Mouse (Mus musculus) CH12F3 (cell line): ENCODE data around the gene Acss1.

Experiments used
- in situ Hi-C: fragments of 300-500 bp; cut with MboI; formaldehyde crosslinking; loops from 2 replicates; pipeline ENCODE4 v1.14.3; 2020; ENCODE audit warnings: low sequenced_read_pairs

Gene Acss1

DNA sequence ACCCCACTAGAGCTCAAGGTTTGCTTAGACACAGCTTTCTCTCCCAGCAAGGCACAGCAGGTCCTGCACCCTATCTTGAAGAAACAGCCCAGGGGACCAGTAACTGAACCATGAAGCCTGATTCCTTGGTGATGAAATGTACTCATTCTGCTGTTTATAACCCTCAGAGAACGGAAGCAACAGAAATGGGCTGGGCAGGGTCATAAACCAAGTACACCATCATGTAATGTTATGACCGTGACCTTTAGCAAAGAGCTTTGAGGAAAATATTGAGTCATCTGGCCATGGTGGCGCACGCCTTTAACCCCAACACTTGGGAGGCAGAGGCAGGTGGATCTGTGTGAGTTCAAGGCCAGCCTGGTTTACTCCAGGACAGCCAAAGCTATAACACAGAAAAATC, 23.1 kb downstream of the Acss1 start:
- in situ Hi-C loops = no loop called here

DNA sequence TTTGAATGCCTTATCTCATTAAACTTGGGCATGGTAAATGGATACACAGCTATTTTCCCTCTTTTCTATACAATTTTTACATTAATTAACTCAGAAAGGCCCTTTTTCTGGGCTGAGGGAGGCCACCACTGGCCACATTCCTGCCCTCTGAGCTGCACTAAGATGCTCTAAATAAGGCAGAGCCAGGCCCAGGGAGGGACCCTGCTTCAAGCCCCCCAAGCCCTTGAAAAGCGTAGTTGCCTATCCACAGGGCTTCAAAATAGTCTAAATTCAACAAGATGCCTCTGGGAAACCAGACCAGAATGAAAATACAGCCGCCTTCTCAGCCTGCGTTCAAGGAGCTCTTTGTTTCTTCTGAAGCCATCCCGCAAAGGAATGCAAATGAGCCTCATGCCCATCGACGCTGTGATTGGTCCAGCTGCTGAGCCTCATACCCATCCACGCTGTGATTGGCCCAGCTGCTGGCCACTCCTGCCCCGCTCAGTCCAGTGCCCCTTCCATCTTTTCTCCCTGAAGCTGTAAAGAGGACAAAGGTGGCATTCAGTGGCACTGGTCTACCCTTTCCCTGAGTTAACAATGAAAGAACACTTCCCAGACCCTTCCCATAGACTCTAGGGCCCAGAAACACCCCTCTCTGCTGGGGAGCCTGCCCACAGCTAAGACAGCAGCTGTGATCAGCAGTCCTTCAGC, 24.4 kb downstream of the Acss1 start:
- in situ Hi-C loops = no loop called here

DNA sequence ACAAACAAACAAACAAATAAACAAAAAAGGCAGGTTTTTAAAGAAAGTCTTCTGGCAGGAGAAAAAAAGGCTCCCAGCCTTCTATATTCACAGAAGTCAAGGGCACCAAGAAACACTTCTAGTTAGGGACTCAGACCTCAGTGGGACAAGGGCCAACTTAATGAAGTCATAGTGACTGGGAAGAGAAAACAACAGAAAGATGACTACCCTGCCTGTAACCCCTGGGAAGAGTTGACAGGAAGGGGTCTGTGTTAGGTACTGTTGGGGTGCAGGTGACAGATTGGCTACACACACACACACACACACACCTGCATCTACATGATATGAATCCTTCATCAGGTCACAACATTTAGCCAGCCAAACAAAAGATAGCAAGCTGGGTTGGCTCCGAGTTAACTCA, 25.1 kb downstream of the Acss1 start:
- in situ Hi-C loops = no loop called here

DNA sequence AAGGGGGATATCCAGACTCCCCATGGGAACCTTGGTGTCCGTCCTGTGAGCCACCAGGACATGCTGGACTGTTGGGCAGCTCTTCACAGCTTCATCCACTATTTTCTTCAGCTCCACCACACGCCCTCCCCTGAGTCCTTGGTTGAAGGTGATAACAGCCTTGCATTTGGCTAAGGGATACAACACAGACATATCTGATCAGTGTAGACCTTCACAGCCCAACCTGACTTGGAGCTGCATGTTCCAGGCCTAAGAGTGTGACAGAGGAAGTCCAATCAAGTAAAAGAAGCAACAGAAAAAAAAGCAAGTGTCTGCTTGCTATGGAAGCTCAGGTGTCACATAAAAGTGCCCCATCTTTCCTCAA, 29.9 kb downstream of the Acss1 start:
- in situ Hi-C loops = no loop called here

DNA sequence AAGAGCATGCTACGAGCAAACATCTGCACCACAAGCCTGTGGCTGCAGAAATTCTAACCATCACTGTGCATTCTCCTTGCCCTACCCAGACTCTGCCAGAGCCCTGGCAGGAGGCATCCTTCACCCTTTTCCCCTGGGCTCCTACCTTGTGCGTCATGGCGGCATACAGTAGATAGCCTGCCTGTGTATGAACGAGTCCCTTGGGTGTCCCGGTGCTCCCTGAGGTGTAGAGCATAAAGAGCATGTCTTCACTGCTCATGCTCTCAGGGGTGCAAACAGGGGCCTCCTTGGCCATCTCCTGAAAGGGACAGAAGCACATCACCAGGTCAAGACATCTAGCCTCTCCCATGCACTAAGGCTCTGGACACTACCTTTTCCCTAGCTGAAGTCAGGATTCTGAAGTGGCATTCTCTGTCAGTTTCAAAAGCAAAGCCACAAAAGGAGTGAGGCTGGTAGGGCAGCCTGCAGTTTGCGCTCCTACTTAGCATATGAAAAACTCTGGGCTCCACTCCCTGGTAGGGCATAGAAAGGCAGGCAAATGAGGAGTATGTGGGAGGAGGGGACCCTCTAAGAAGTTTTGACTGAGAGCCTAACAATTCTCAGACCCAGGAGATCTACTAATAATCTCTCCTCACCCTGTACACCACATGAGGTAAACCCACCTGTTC, 30.5 kb downstream of the Acss1 start:
- in situ Hi-C loops = no loop called here

DNA sequence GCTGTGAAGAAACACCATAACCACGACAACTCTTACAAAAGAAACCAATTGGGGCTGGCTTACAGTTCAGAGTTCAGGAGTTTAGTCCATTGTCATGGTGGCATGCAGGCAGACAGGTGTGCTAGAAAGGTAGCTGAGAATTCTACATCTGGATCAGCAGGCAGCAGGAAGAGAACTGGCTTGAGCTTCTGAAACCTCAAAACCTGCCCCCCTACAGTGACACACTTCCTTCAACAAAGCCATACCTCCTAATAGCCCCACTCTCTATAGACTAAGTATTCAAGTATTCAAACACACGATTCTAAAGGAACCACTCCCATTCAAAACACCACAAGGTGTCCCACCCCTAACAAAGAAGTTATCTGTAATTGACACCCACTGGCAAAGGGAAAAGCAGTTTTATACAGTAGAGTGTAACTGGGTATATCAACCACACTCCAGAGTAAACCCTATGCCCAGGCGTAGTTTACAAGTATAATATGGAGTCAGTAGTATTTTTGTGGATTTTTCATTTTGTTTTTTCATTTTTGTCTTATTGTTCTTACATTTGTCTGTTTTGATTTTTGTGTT, 32.3 kb downstream of the Acss1 start:
- in situ Hi-C loops = no loop called here

DNA sequence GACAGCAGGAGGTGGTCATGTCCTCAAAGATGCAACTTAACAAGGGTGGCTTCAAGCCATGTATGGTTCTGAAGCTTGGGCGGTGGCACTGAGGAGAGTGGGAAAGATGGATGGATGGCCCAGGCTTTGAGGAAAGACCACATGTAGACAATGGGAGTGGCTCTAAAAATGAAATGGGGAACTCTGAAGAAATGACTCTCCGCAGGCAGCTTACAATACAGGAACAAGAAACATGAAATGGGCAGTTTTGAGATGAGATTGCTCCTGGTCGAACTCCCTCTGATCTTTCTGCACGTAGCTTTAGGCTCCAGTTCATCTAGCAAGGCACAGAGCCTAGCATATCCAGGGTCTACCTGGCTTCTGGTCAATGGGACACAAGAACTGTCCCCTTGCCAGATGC, 39.0 kb downstream of the Acss1 start:
- in situ Hi-C loops = no loop called here

DNA sequence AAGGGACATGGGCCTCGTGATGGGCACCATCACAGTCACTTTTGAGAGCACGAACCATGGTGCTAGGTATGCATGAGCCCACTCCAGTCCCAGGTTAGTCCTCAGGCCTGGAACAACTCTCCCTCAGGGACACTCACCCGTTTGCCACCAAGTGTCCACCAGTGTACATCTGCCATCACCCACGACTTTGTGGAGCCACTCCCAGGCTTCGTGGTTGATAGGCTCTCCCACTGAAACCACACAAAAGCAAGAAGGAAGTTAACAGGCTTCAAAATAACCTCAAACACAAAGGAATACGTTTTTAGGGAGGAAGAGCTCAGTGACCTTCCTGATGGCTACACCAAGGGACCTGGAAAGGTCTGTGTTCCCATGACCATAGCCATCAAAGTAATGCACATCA, 41.2 kb downstream of the Acss1 start:
- in situ Hi-C loops = no loop called here

DNA sequence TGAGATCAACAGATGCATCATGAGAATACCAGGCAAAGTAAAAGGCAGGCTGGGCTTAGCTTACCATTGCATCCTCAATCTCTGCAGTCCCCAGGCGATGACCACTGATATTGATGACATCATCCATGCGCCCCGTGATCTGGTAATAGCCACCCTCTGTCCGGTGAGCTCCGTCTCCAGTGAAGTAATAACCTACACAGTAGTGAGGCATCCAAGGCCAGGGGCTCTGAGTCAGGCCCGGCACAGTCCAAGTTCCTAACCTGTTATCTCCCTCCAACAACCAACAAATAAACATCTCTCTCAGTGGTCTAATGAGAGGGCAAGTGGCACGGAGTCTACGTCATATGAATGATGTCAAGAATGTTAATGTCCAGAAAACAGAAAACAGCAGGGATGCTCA, 43.4 kb downstream of the Acss1 start:
- in situ Hi-C loops = no loop called here

DNA sequence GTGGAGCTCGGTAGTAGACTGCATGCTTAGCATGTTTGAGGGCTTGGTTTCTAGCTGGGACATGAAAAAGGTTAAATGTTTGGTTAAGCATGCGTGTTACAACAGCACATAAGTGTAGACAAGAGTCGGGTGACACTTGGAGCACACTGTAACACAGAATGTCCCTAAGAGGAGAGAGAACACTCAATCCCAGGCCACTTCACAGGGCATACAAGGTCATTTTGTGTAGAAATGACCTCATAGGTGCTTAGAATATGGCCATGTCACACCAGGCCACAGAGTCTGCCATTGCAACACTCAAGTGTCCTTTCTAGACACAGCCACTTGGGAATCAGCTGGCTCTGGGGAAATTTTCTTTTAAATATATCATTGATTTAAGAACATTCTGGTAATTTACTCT, 44.3 kb downstream of the Acss1 start:
- in situ Hi-C loops = no loop called here

DNA sequence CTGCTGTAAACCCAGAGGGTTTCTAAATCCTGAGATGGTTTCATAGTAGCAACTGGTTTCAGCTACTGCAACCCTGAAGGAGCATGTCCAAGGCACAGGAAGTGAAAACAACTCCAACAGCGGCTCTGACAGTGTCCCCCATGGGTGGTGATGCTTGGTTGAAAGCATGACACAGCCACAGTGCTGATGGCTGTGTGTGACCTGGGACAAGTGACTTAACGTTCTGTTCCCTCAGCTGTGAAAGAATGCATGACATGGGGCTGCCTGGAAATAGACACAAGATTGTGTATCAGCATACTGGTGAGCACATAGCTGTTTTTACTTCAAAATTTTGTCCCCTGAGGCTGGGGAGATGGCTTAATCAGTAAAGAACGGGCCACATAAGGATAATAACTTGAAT, 46.6 kb downstream of the Acss1 start:
- in situ Hi-C loops = no loop called here

DNA sequence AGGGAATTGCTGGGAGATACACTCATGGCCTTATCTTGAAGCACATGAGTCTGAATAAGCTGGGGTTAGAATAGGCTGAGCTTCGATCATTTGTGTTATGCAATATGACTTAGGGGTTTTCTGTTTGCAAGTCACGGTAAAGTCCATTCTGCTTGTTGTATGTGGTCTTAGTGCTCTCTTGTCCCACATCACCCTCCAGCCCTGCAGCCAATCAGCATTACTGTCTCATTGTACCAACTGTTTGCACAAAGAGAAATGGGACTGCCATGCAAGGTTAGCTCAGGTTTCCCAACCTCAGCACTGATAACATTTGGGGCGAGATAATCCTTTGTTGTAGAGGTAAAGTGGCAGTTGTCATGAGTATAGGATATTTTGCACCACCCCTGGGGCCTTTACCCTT, 58.2 kb downstream of the Acss1 start:
- in situ Hi-C loops = loop anchor here (5.0 kb wide), 1 partner anchor 62 kb away; no protein-coding TSS in a partner anchor

DNA sequence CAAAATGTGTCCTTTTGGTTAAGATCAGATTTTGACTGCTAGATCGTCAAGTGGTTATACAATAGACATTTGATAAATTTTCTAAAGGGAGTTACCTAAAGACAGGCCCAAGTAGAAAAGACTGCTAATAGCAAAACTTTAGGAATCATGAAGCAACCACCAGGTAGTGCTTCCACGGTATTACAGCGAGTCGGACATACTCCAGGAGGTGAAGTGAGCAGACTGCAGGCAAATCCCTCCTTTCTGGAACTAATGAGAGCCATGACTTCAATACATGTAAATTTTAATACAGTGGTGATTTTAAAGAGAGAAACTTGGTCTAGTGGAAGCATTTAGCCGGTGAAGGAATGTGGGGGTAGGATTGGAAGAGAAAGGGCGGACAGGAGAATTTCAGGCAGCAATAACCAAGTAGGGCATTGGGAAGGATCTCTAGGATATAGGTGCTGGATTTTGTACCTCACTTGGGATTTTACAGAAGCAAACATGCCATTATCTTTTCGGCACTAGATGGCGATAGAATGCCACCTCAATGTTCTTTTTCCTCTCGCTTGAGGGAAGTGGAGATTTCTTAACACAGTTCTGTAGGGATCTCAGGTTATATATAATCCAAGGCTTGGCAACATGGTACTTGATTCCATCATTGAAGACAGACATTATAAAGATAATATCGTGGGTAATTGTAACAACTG, 59.3 kb downstream of the Acss1 start:
- in situ Hi-C loops = no loop called here

DNA sequence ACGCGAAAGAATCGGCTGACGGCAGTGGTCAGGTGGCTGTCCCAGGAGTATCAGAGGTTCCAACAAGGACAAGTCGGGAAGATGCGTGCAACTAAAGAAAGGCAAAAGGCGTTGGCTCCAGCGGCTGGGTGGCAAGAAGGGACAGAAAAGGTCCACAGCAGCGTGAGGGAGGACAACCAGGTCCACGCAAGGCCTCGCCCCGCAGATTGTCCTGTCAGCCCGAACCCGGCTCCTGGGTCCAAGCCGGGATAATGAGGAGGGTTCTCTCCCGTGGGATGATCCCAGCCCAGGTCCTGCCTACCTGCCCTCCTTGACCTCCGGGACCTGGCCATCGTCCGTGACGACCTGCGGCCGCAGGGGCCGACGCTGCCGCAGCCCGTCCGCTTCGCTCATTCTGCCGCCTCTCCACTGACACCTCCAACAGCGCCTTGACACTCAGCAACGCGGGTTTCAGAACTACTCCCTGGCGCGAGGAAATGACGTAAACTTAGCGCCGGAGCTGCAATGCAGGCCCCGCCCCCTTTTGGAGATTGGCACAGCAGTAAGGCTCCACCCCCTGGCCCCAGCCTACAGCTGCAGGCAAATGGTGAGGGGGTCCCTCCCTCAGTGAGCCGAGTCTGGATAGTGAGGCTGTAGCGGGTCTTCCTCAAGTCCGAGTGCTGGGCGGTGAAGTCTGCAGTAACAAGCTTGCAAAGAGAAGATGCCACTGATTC, 60.1 kb downstream of the Acss1 start, which contains the start of gene Apmap:
Apmap (minus strand) TSS at position 481 of the 713 bp plus-strand sequence.
- in situ Hi-C loops = no loop called here

DNA sequence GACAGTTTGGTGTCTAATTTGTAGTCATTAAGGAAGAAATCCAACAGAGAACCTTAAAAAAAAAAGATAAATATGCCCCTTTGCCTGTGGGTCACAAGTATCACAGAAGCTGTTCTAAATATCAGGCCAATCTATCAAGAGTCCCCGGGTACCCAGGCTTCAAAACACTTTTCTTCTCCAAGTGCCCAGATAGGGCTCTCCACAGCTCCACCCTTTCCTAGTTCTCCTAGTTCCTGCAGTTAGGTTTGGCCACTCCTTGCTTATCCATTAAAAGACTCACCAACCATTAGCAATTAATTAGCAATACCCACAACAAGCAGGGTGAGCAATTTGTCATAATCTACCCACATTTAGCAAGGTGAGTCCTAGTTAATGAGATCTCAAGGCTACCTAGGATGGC, 61.2 kb downstream of the Acss1 start:
- in situ Hi-C loops = no loop called here

DNA sequence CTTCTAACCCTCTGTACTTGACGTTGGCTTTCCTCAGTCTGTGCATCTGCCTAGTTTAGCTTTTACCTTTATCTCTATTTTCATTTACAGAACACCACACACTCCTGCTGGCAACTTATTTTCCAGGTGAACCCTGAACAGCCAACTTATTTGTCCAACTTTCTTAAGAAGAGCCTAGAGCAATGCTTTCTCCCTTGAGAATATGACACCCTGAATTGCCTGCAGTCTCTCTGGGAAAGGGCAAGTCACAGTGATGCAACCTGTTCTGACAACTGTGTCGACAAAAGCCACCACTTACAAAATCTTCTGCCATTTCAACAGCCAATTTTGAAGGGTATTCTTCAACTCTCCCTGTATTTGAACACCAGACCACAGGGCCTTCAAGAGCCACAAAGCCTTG, 63.5 kb downstream of the Acss1 start:
- in situ Hi-C loops = no loop called here

DNA sequence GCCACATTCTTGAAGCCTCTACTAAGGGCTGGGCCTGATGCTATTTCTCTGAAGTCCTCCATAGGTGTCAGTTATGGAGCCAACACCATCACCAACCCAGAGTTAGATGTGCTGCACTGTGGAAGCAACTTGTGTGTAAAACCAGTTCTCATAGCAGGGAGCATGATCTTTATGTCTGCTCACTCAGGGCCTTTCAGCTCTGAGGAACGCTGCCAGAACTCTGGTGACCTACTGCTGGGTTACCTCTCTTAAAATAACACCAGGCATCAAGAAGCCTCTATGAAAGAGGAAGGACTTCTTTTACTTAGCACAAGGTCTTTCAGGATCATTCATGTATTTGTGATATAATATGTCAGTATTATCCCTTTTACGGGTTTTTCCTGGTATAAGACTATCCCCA, 66.1 kb downstream of the Acss1 start:
- in situ Hi-C loops = no loop called here

DNA sequence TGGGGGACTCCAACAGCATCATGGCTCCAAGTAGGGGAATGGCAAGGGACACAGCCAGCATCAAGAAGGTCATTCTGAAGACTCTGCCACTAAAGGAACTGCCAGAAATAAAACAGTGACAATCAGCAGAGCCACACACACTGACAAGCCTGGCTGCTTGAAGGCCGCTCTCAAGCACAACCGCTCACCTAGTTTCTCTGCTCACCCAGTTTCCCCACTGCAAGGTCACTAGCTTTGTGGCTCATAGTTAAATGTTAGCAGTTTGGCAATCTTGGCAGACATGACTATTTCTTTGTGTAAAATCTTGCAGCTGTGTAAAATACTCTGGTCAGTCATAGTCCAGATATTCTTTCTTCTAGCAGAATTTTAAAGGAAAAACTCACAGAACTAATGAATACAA, 68.0 kb downstream of the Acss1 start:
- in situ Hi-C loops = no loop called here

DNA sequence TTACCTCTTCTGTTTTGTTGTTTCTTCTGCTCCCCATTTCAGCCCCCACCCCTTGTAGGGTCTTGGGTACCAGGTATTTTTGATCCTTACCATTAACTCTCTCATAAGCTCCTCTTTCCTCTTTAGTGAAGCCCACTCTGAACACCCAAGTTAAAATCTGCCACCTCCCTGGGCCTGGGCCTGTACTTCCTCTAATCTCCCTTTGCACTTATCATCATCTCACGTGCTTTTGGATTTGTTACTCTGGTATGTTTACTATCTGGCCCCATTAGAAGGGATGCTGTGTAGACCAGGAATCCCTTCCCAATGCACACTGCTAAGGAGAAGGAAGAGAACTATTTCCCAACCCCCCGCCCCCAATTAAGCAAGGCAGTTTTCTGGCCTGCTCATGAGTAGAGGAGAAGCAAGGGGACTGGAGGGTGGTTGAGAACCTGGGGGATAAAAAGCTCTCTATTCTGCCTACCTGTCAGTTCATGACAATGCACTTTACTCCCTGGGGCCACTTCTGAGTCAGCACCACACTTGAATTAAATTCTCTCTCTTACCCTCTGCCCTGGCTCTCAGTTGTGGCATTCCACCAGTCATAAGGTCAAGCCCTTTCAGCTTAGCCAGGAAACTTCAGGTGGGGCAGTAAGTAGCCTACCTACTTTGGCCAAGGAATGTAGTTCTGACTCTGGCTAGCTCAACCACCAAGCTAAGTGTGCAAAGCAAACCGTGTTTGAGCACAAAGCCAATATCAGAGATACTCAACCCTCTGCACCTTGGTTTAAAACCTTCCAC, 72.7 kb downstream of the Acss1 start:
- in situ Hi-C loops = no loop called here

DNA sequence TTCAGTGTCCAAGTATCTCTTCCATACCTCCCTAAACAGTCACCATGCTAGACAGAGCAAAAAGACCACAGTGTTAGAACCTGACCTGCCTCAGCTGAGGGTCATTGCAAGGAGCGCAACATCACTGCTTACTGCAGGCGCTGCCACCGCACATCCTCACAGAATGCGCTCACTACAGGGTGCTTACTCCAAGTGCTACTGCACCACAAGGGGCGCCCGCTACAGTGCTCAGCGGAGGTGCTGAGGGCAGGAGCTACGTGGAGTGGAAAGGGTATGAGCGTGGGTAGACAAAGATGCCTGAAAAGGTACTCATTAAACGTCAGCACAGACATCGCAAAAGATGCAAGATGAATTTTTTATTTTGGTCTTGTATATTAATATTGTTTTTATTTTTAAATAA, 79.2 kb downstream of the Acss1 start:
- in situ Hi-C loops = no loop called here

DNA sequence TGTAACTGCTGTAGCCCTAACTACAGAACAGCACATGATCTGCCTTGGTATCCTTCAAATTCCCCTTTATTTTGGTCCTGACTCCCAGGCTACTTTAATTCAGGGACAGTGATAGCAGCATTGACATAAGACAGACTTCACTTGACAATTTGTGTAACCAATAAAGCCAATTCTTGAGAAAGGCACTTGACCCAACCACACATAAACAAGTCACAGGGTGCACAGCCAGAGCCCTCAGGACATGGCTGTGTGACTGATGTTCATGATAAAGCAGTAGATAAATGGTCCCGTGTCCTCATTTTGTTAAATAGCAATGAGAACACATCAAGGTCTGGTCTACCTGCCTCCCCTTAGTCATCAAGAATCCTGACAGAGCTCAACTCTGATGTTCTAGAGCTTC, 88.7 kb downstream of the Acss1 start:
- in situ Hi-C loops = no loop called here
